1 mouse cellular context compared by ENCODE assay signal in the genomic region with DNA sequence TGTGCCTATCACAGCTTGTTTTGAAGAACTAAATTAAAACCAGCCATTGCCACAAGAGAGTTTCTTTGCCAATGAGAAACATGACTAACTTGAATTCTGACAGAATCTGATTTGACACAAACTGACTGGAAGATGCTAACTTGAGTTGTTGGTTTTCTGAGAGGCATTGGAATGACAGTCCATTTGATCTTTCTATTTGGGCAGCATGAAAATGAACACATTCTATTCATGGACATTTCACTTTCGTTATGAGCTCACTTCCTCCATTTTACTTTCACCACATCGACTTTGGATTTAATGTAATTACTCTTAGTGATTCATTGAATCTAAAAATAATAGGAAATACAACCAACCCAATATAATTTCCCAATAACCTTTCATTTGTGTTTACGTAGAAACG.
TF ChIP-seq lines count a peak whose summit lies in the region.

No protein-coding gene starts in this region.

TF ChIP-seq in CH12.LX, 34 proteins besides CTCF, POLR2A, EP300 and RAD21 (continued from another document):
- TF ChIP-seq PAX5 (IDR thresholded peaks at IDR 0.05; ENCODE audit: low read length): no peak
- TF ChIP-seq USF2 (conservative IDR thresholded peaks at IDR 0.05; ENCODE audit: low read depth, low read length): no peak
- no peak for TF ChIP-seq MYC (IDR thresholded peaks at IDR 0.05; ENCODE audit: low read depth, low read length)
- TF ChIP-seq POLR2AphosphoS2 (IDR thresholded peaks at IDR 0.05; ENCODE audit: low read depth, low read length): no peak
- no peak for TF ChIP-seq UBTF (IDR thresholded peaks at IDR 0.05; ENCODE audit: low read depth, low read length)
- TF ChIP-seq JUND (conservative IDR thresholded peaks at IDR 0.05; ENCODE audit: low read depth, low read length): peak; percentile 71
- TF ChIP-seq USF1 (IDR thresholded peaks at IDR 0.05; ENCODE audit: low read depth, low read length): no peak
- no peak for TF ChIP-seq ZNF384 (IDR thresholded peaks at IDR 0.05; ENCODE audit: low read depth, low read length)
- TF ChIP-seq ZMIZ1 (IDR thresholded peaks at IDR 0.05; ENCODE audit: low read depth, low read length): no peak
- TF ChIP-seq HCFC1 (IDR thresholded peaks at IDR 0.05; ENCODE audit: low read depth, low read length): no peak
- TF ChIP-seq MAFK (IDR thresholded peaks at IDR 0.05; ENCODE audit: insufficient replicate concordance, low read length): no peak
- TF ChIP-seq ELF1 (IDR thresholded peaks at IDR 0.05; ENCODE audit: low read depth, low read length): no peak
- no peak for TF ChIP-seq TBP (conservative IDR thresholded peaks at IDR 0.05; ENCODE audit: low read depth, low read length)
- no peak for TF ChIP-seq SIN3A (IDR thresholded peaks at IDR 0.05; ENCODE audit: low read length)
- no peak for TF ChIP-seq NRF1 (IDR thresholded peaks at IDR 0.05; ENCODE audit: low read depth, low read length)
- no peak for TF ChIP-seq MAZ (IDR thresholded peaks at IDR 0.05; ENCODE audit: low read depth, low read length)
- TF ChIP-seq BHLHE40 (IDR thresholded peaks at IDR 0.05; ENCODE audit: low read depth, low read length): no peak
- TF ChIP-seq GABPA (IDR thresholded peaks at IDR 0.05; ENCODE audit: insufficient replicate concordance, low read depth, low read length): no peak
